Mouse (Mus musculus) neural tube, embryonic 15.5 days (tissue): ENCODE data around the gene Cit. TPM values are rescaled to one million over a fixed set of nuclear protein-coding genes. Genes with fewer than 3 reads are reported as not detected.
A peak's percentile ranks its signal among the peaks of the same experiment; 100 is the strongest.

Experiments used
- ATAC-seq: fragments of 200-750 bp; cut with Nextera tagmentation; 2 replicates; pipeline ENCODE4 v1.8.0; 2017; ENCODE audit warnings: mild to moderate bottlenecking, moderate TSS enrichment, moderate library complexity; ENCODE audit not compliant: low FRiP score
- H3K27ac ChIP-seq: fragments of 300-500 bp; sonication (generic); replicated peaks from 2 replicates; pipeline ENCODE4 v1.5.1; 2015; ENCODE audit warnings: mild to moderate bottlenecking, inconsistent platforms
- H3K27me3 ChIP-seq: fragments of 300-500 bp; sonication (generic); replicated peaks from 2 replicates; pipeline ENCODE4 v1.6.1; 2015; ENCODE audit warnings: inconsistent platforms
- H3K36me3 ChIP-seq: fragments of 300-500 bp; sonication (generic); 2 replicates; pipeline ENCODE4 v1.6.1; 2015; ENCODE audit warnings: inconsistent platforms
- H3K4me1 ChIP-seq: fragments of 300-500 bp; sonication (generic); 2 replicates; pipeline ENCODE4 v1.6.1; 2015; ENCODE audit warnings: inconsistent platforms
- H3K4me2 ChIP-seq: fragments of 300-500 bp; sonication (generic); 2 replicates; pipeline ENCODE4 v1.6.1; 2015; ENCODE audit warnings: inconsistent platforms, mild to moderate bottlenecking, moderate library complexity
- H3K4me3 ChIP-seq: fragments of 300-500 bp; sonication (generic); replicated peaks from 2 replicates; pipeline ENCODE4 v1.5.1; 2015; ENCODE audit warnings: mild to moderate bottlenecking, inconsistent platforms
- H3K9ac ChIP-seq: fragments of 300-500 bp; sonication (generic); replicated peaks from 2 replicates; pipeline ENCODE4 v1.6.1; 2015; ENCODE audit warnings: mild to moderate bottlenecking, inconsistent platforms
- H3K9me3 ChIP-seq: fragments of 300-500 bp; sonication (generic); replicated peaks from 2 replicates; pipeline ENCODE4 v1.6.1; 2016; ENCODE audit warnings: inconsistent platforms
- WGBS: fragments of 180-500 bp; shearing (Covaris S2); methylation state at CpG from one replicate; pipeline ENCODE4 v1.1.7; 2015; ENCODE audit warnings: mixed read lengths; 5-methylcytosine and 5-hydroxymethylcytosine counted together
- polyA plus RNA-seq: library from polyadenylated mRNA; unstranded; fragments of >200 nt; fragmentation: Nextera tagmentation; extraction: Ambion mirVana; gene quantifications from 2 replicates; pipeline ENCODE4 v1.2.1, GENCODE M21; 2015

Cit gene
- polyA plus RNA-seq, 1 experiment from 2014 or later, result 40.1 TPM

DNA sequence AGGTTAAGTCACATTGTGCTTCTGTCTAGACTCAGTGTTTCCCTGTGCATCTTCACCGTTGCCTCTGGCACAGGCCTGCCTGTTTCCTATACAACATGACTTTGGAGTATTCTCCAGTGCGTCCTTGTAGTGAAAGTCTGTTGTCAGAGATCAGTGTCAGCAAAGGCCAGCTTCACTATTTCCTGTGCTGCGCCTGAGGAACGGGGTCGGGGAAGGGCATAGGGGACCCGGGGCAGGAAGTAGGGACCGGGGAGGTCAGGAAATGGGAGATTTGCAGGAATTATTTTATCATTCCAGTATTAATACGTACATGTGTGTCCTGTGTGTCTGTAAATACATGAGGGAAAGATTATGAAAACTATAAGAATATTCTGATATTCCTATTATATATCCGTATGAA is 37.1 kb downstream of the Cit start:
- Histone ChIP-seq H3K4me1 (no peaks in the 10 kb centered on the region), H3K27ac (no peak overlapping the region), H3K4me2 (no peak overlapping the region), H3K4me3 (no peak overlapping the region), H3K27me3 (no peaks in the 10 kb centered on the region), H3K36me3 (no peaks in the 10 kb centered on the region), H3K9me3 (no peaks in the 10 kb centered on the region), H3K9ac (no peak overlapping the region)
- WGBS, result 89% methylated on average over 9 of the region's 9 CpGs
- no peak for ATAC-seq

- Histone ChIP-seq H3K9me3 (no peaks in the 10 kb centered on the region), H3K4me3 (no peak overlapping the region), H3K4me2 (no peak overlapping the region), H3K9ac (no peak overlapping the region), H3K36me3 (no peaks in the 10 kb centered on the region), H3K27me3 (no peaks in the 10 kb centered on the region), H3K27ac (no peak overlapping the region), H3K4me1 (no peaks in the 10 kb centered on the region)
- WGBS, result 93% methylated on average over 9 of the region's 9 CpGs
- ATAC-seq, result no peak
These were observed 39.4 kb downstream of the Cit start for GRCm38 (mm10) chr5:115884429-115884828.

GRCm38 (mm10) chr5:115893772-115894171 is 48.7 kb downstream of the Cit start:
- H3K27ac ChIP-seq, result peak overlapping the region; percentile 54; the same call in 1 of the 2 replicates
- peak; percentile 69 for ATAC-seq
- H3K4me3 ChIP-seq, result no peak overlapping the region
- no peak overlapping the region for H3K9ac ChIP-seq
- H3K9me3 ChIP-seq, result no peaks in the 10 kb centered on the region
- 40% methylated on average over 5 of the region's 5 CpGs for WGBS
- no peak overlapping the region for H3K4me2 ChIP-seq
- H3K27me3 ChIP-seq, result no peaks in the 10 kb centered on the region
- peaks cover 11% of the 10 kb centered on the region for H3K4me1 ChIP-seq
- H3K36me3 ChIP-seq, result no peaks in the 10 kb centered on the region

GRCm38 (mm10) chr5:115897036-115897435 is 52.0 kb downstream of the Cit start:
- peaks cover 11% of the 10 kb centered on the region for H3K4me1 ChIP-seq
- H3K4me2 ChIP-seq, result no peak overlapping the region
- WGBS, result 68% methylated on average over 9 of the region's 9 CpGs
- no peak overlapping the region for H3K27ac ChIP-seq
- ATAC-seq, result no peak
- no peak overlapping the region for H3K4me3 ChIP-seq
- no peak overlapping the region for H3K9ac ChIP-seq
- H3K9me3 ChIP-seq, result no peaks in the 10 kb centered on the region
- no peaks in the 10 kb centered on the region for H3K36me3 ChIP-seq
- H3K27me3 ChIP-seq, result no peaks in the 10 kb centered on the region

DNA sequence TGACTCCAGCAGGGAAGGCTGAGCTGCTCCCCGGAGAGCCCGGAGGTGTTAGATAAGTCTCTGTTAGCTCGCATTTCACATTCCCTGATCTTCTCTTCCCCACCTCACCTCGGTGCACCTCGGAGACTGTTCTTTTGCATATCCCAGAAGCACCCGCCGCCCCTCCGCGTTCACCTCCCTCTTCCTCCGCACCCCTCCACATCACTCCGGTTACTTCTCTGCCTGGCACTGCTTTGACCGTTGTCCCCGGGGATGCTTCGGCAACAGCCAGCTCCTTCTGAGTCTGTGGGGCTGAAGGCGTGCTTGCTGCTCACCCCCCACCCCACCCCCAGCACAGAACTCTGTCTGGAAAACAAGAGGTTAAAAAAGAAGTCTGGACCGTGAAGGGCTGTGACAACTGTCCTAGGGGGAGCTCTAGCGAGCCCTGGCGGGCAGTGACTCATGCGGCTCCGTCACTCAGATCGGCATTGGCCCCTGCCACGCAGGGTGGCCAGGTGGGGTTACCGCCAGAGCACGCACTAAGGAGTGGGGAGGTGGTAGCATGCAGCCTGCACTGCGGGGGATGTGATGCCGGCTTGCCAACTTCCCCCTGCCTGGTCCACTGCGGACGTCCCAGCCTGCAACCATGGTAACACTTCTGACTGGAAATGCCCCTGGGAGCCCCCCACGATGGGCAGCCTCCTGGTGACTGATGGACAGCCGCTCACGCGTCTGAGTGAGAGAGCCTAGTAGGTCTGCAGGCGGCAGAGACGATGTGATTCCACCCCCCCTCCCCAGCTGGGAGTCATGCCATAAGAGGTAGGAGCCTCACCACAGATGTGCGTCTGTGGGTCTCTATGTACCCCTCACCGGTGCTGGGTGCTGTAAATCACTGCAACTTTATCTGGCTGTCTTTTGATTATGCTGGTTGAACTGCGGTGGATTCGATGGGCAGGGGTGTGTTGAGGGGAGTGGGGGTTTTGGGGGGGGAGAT is 62.2 kb downstream of the Cit start:
- Histone ChIP-seq H3K27me3 (no peaks in the 10 kb centered on the region), H3K9me3 (no peaks in the 10 kb centered on the region), H3K4me2 (peak overlapping the region; percentile 81), H3K9ac (peak overlapping the region; percentile 46), H3K4me3 (peak overlapping the region; percentile 52), H3K27ac (peak overlapping the region; percentile 73), H3K36me3 (no peaks in the 10 kb centered on the region), H3K4me1 (peaks cover 38% of the 10 kb centered on the region)
- WGBS, result 5% methylated on average over 38 of the region's 38 CpGs
- ATAC-seq, result peak; percentile 77

DNA sequence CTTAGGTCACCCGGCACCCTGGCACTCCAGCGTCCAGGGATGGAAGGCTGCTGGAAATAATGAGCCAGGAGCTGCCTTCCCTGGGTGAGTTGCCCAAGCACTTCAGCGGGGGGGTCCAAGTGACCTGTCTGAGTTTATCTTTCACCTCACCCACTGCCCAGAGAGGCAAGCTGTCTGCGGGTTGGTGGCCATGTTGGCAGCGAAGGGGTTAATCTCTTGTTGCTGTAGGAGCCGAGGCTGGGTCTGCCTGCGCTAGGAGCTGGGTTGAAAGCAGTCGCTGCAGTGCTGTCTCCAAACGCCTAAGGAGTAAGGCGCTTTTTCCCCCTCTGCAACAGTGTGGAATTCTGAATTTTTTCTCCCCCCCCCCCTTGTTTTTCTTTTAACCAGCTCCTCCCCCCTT is 63.2 kb downstream of the Cit start:
- H3K27ac ChIP-seq, result peak overlapping the region; percentile 73
- peak overlapping the region; percentile 52 for H3K4me3 ChIP-seq
- no peaks in the 10 kb centered on the region for H3K27me3 ChIP-seq
- H3K9ac ChIP-seq, result peak overlapping the region; percentile 46
- peak; percentile 67; the same call in 1 of the 2 replicates for ATAC-seq
- H3K36me3 ChIP-seq, result no peaks in the 10 kb centered on the region
- H3K4me1 ChIP-seq, result peaks cover 38% of the 10 kb centered on the region
- H3K4me2 ChIP-seq, result peak overlapping the region; percentile 81
- 20% methylated on average over 10 of the region's 10 CpGs for WGBS
- H3K9me3 ChIP-seq, result no peaks in the 10 kb centered on the region

- Histone ChIP-seq H3K9ac (peak overlapping the region; percentile 46), H3K36me3 (no peaks in the 10 kb centered on the region), H3K4me3 (peak overlapping the region; percentile 52), H3K27me3 (no peaks in the 10 kb centered on the region), H3K9me3 (no peaks in the 10 kb centered on the region), H3K4me2 (peak overlapping the region; percentile 81), H3K27ac (peak overlapping the region; percentile 73), H3K4me1 (peaks cover 38% of the 10 kb centered on the region)
- WGBS, result 44% methylated on average over 12 of the region's 12 CpGs
- ATAC-seq, result peak; percentile 42; the same call in 1 of the 2 replicates
These were observed 63.6 kb downstream of the Cit start for GRCm38 (mm10) chr5:115908699-115909098.

GRCm38 (mm10) chr5:115909106-115909505 is 64.0 kb downstream of the Cit start:
- peak overlapping the region; percentile 73 for H3K27ac ChIP-seq
- peaks cover 38% of the 10 kb centered on the region for H3K4me1 ChIP-seq
- peak overlapping the region; percentile 46 for H3K9ac ChIP-seq
- H3K27me3 ChIP-seq, result no peaks in the 10 kb centered on the region
- H3K36me3 ChIP-seq, result no peaks in the 10 kb centered on the region
- 62% methylated on average over 11 of the region's 11 CpGs for WGBS
- ATAC-seq, result no peak
- peak overlapping the region; percentile 52 for H3K4me3 ChIP-seq
- H3K4me2 ChIP-seq, result peak overlapping the region; percentile 81
- no peaks in the 10 kb centered on the region for H3K9me3 ChIP-seq

GRCm38 (mm10) chr5:115910491-115910890 is 65.4 kb downstream of the Cit start:
- H3K9me3 ChIP-seq, result no peaks in the 10 kb centered on the region
- no peaks in the 10 kb centered on the region for H3K27me3 ChIP-seq
- peak overlapping the region; percentile 81 for H3K4me2 ChIP-seq
- H3K4me3 ChIP-seq, result peak overlapping the region; percentile 14
- ATAC-seq, result no peak
- peaks cover 38% of the 10 kb centered on the region for H3K4me1 ChIP-seq
- no peaks in the 10 kb centered on the region for H3K36me3 ChIP-seq
- H3K27ac ChIP-seq, result no peak overlapping the region
- H3K9ac ChIP-seq, result no peak overlapping the region; the same call in 1 of the 2 replicates
- 74% methylated on average over 11 of the region's 11 CpGs for WGBS

- H3K9me3 ChIP-seq, result no peaks in the 10 kb centered on the region
- 76% methylated on average over 5 of the region's 5 CpGs for WGBS
These were observed 70.4 kb downstream of the Cit start for GRCm38 (mm10) chr5:115915481-115915880.

DNA sequence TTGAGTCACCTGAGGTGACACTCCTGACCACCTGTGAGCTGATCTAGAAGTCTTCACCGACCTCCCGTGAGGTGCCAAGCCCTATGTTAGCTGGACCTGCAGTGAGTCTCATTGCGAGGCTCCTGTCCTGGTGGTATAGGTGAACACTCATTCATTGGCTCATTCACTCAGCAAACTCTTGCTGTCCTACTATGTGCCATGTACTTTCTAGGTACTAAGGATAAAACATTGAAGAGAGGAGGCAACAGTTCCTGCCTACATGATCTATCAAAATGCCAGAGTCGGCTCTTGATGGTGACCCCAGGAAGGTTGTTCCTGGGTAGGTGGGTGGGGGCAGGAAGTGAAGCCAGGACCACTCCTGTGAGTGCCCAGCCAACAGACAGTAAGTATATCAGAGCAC is 72.9 kb downstream of the Cit start:
- H3K4me3 ChIP-seq, result no peak overlapping the region
- H3K4me1 ChIP-seq, result no peaks in the 10 kb centered on the region
- no peaks in the 10 kb centered on the region for H3K9me3 ChIP-seq
- WGBS, result 97% methylated on average over 4 of the region's 4 CpGs
- no peak overlapping the region for H3K4me2 ChIP-seq
- no peaks in the 10 kb centered on the region for H3K36me3 ChIP-seq
- H3K27me3 ChIP-seq, result no peaks in the 10 kb centered on the region
- ATAC-seq, result no peak
- H3K27ac ChIP-seq, result no peak overlapping the region
- no peak overlapping the region for H3K9ac ChIP-seq

More at GRCm38 (mm10) chr5:115915481-115915880, 70.4 kb downstream of the Cit start:
- H3K4me2 ChIP-seq, result no peak overlapping the region
- no peaks in the 10 kb centered on the region for H3K36me3 ChIP-seq
- no peak overlapping the region for H3K9ac ChIP-seq
- H3K4me1 ChIP-seq, result no peaks in the 10 kb centered on the region
- no peak for ATAC-seq
- H3K27me3 ChIP-seq, result no peaks in the 10 kb centered on the region
- H3K4me3 ChIP-seq, result no peak overlapping the region
- H3K27ac ChIP-seq, result no peak overlapping the region
